Mouse (Mus musculus): ENCODE data around the gene Sco2. TPM values are rescaled to one million over a fixed set of nuclear protein-coding genes. Genes with fewer than 3 reads are reported as not detected.
A peak's percentile ranks its signal among the peaks of the same experiment; 100 is the strongest.

The Sco2 gene
- polyA plus RNA-seq, 1 experiment from 2014 or later, result 6.0 TPM

- peak; percentile 79 for DNase-seq (ENCODE audit: low spot score, missing footprints)
- Histone ChIP-seq H3K27me3 (ENCODE audit: control insufficient read depth, insufficient read depth, low read length) (peaks cover 44% of the 10 kb centered on the region), H3K4me3 (ENCODE audit: low read depth, low read length) (no peak overlapping the region), H3K4me1 (ENCODE audit: control insufficient read depth, insufficient read depth, low read length) (peaks cover 21% of the 10 kb centered on the region), H3K27ac (ENCODE audit: low read depth, low read length) (no peak overlapping the region), H3K9me3 (ENCODE audit: control insufficient read depth, low read length) (no peaks in the 10 kb centered on the region), H3K4me2 (no peak overlapping the region), H3K36me3 (ENCODE audit: control insufficient read depth, insufficient read depth, low read length) (peaks cover 10% of the 10 kb centered on the region), H3K9ac (ENCODE audit: low read length) (no peak overlapping the region)
- ATAC-seq (ENCODE audit: low FRiP score), result no peak
- WGBS, result 81% methylated on average over 7 of the region's 7 CpGs
Measured at GRCm38 (mm10) chr15:89376040-89376439, 2.4 kb upstream of the Sco2 start.

- Histone ChIP-seq H3K4me2 (no peak overlapping the region), H3K4me3 (ENCODE audit: low read depth, low read length) (no peak overlapping the region), H3K36me3 (ENCODE audit: control insufficient read depth, insufficient read depth, low read length) (peaks cover 20% of the 10 kb centered on the region), H3K4me1 (ENCODE audit: control insufficient read depth, insufficient read depth, low read length) (peaks cover 21% of the 10 kb centered on the region), H3K27ac (ENCODE audit: low read depth, low read length) (no peak overlapping the region), H3K9ac (ENCODE audit: low read length) (no peak overlapping the region), H3K27me3 (ENCODE audit: control insufficient read depth, insufficient read depth, low read length) (peaks cover 39% of the 10 kb centered on the region), H3K9me3 (ENCODE audit: control insufficient read depth, low read length) (no peaks in the 10 kb centered on the region)
- ATAC-seq (ENCODE audit: low FRiP score) (no peak), DNase-seq (ENCODE audit: low spot score, missing footprints) (peak; percentile 72)
- WGBS, result 93% methylated on average over 17 of the region's 17 CpGs
Measured at GRCm38 (mm10) chr15:89374801-89375534, 1.3 kb upstream of the Sco2 start.

DNA sequence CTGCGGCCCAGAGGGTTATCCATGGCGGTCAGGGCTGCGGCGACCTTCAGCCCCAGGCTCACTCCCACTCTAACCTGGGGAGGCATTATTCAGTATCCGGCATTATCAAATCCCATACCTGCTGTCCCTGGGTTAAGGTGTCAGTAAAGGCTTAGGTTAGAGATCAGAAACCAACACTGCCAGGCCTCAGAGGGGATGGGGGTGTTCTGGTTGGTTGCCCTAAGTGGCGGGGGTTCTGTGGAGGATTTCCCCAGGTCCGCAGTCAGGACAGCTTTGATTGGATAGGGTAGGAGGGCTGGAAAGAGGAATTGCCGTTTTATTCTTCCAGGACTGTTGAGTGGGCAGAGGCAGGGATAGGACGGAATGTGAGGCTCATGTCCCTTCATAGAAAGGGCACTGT lies 694 bp upstream of the Sco2 start:
- peaks cover 24% of the 10 kb centered on the region for H3K36me3 ChIP-seq (ENCODE audit: control insufficient read depth, insufficient read depth, low read length)
- WGBS, result 53% methylated on average over 9 of the region's 9 CpGs
- H3K4me3 ChIP-seq (ENCODE audit: low read depth, low read length), result peak overlapping the region; percentile 63
- DNase-seq (ENCODE audit: low spot score, missing footprints) (peak; percentile 84), ATAC-seq (ENCODE audit: low FRiP score) (no peak)
- peak overlapping the region; percentile 86 for H3K9ac ChIP-seq (ENCODE audit: low read length)
- peak overlapping the region; percentile 89; the same call in 1 of the 2 replicates for H3K27ac ChIP-seq (ENCODE audit: low read depth, low read length)
- H3K4me1 ChIP-seq (ENCODE audit: control insufficient read depth, insufficient read depth, low read length), result peaks cover 20% of the 10 kb centered on the region
- H3K27me3 ChIP-seq (ENCODE audit: control insufficient read depth, insufficient read depth, low read length), result peaks cover 34% of the 10 kb centered on the region
- H3K9me3 ChIP-seq (ENCODE audit: control insufficient read depth, low read length), result no peaks in the 10 kb centered on the region
- peak overlapping the region; percentile 81 for H3K4me2 ChIP-seq

DNA sequence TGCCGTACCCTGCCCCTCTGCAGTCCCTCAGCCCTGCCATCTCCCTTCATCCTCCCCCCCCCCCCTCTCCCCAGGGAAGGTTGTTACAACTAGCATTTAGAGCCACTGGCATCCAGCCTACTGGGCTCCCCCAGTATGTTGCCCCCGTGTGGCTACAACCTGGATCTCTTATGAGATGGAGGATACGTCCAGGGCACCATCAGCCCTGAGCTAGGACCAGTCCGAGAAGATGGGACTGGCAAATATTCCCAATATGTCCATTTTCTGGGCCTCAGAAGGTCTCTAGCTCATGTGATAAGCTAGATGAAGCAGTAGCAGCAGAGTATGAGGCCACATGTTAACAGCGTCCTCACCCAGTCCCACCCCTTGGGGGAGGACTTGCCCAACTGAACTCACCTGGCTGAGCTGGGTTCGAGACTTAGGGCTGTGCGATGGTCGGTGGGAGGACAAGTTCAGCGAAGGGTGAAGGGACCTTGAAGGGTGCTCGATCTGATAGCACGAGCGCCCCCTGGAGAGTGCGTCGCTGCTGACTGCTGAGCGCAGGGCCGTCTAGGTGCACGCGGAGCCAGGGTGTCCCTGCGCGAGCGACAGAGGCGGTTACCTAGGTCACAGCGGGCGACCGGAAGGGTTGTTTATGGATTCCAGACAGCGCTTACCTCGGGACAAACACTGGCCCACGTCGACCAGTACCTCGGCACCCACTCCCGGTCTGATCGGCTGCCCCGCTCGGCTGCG lies 452 bp downstream of the Sco2 start:
- Histone ChIP-seq H3K4me3 (ENCODE audit: low read depth, low read length) (peak overlapping the region; percentile 63), H3K9ac (ENCODE audit: low read length) (peak overlapping the region; percentile 86), H3K4me1 (ENCODE audit: control insufficient read depth, insufficient read depth, low read length) (peaks cover 13% of the 10 kb centered on the region), H3K9me3 (ENCODE audit: control insufficient read depth, low read length) (no peaks in the 10 kb centered on the region), H3K4me2 (peak overlapping the region; percentile 81), H3K27me3 (ENCODE audit: control insufficient read depth, insufficient read depth, low read length) (peaks cover 23% of the 10 kb centered on the region), H3K36me3 (ENCODE audit: control insufficient read depth, insufficient read depth, low read length) (peaks cover 32% of the 10 kb centered on the region), H3K27ac (ENCODE audit: low read depth, low read length) (peak overlapping the region; percentile 89)
- DNase-seq (ENCODE audit: low spot score, missing footprints) (peak; percentile 97), ATAC-seq (ENCODE audit: low FRiP score) (peak; percentile 83)
- 3% methylated on average over 35 of the region's 35 CpGs for WGBS

GRCm38 (mm10) chr15:89372536-89372935 lies 1.1 kb downstream of the Sco2 start:
- Histone ChIP-seq H3K4me1 (ENCODE audit: control insufficient read depth, insufficient read depth, low read length) (peaks cover 12% of the 10 kb centered on the region), H3K36me3 (ENCODE audit: control insufficient read depth, insufficient read depth, low read length) (peaks cover 34% of the 10 kb centered on the region), H3K27ac (ENCODE audit: low read depth, low read length) (no peak overlapping the region), H3K27me3 (ENCODE audit: control insufficient read depth, insufficient read depth, low read length) (peaks cover 16% of the 10 kb centered on the region), H3K4me2 (peak overlapping the region; percentile 81), H3K4me3 (ENCODE audit: low read depth, low read length) (peak overlapping the region; percentile 63), H3K9ac (ENCODE audit: low read length) (no peak overlapping the region), H3K9me3 (ENCODE audit: control insufficient read depth, low read length) (no peaks in the 10 kb centered on the region)
- ATAC-seq (ENCODE audit: low FRiP score) (no peak), DNase-seq (ENCODE audit: low spot score, missing footprints) (no peak)
- WGBS, result 82% methylated on average over 7 of the region's 7 CpGs

GRCm38 (mm10) chr15:89372068-89372467 lies 1.6 kb downstream of the Sco2 start:
- no peak overlapping the region for H3K27ac ChIP-seq (ENCODE audit: low read depth, low read length)
- no peak overlapping the region for H3K4me3 ChIP-seq (ENCODE audit: low read depth, low read length)
- no peak overlapping the region for H3K4me2 ChIP-seq
- peaks cover 8% of the 10 kb centered on the region for H3K4me1 ChIP-seq (ENCODE audit: control insufficient read depth, insufficient read depth, low read length)
- 93% methylated on average over 13 of the region's 13 CpGs for WGBS
- H3K9me3 ChIP-seq (ENCODE audit: control insufficient read depth, low read length), result no peaks in the 10 kb centered on the region
- H3K9ac ChIP-seq (ENCODE audit: low read length), result no peak overlapping the region
- H3K27me3 ChIP-seq (ENCODE audit: control insufficient read depth, insufficient read depth, low read length), result peaks cover 11% of the 10 kb centered on the region
- H3K36me3 ChIP-seq (ENCODE audit: control insufficient read depth, insufficient read depth, low read length), result peaks cover 39% of the 10 kb centered on the region
- DNase-seq (ENCODE audit: low spot score, missing footprints) (peak; percentile 80), ATAC-seq (ENCODE audit: low FRiP score) (no peak)

GRCm38 (mm10) chr15:89365141-89365551 lies 8.5 kb downstream of the Sco2 start:
- Histone ChIP-seq H3K36me3 (ENCODE audit: control insufficient read depth, insufficient read depth, low read length) (peaks cover 43% of the 10 kb centered on the region), H3K4me1 (ENCODE audit: control insufficient read depth, insufficient read depth, low read length) (no peaks in the 10 kb centered on the region), H3K4me3 (ENCODE audit: low read depth, low read length) (no peak overlapping the region), H3K9me3 (ENCODE audit: control insufficient read depth, low read length) (no peaks in the 10 kb centered on the region), H3K9ac (ENCODE audit: low read length) (no peak overlapping the region), H3K27ac (ENCODE audit: low read depth, low read length) (no peak overlapping the region), H3K4me2 (no peak overlapping the region), H3K27me3 (ENCODE audit: control insufficient read depth, insufficient read depth, low read length) (no peaks in the 10 kb centered on the region)
- ATAC-seq (ENCODE audit: low FRiP score) (no peak), DNase-seq (ENCODE audit: low spot score, missing footprints) (no peak)
- 95% methylated on average over 4 of the region's 4 CpGs for WGBS

DNA sequence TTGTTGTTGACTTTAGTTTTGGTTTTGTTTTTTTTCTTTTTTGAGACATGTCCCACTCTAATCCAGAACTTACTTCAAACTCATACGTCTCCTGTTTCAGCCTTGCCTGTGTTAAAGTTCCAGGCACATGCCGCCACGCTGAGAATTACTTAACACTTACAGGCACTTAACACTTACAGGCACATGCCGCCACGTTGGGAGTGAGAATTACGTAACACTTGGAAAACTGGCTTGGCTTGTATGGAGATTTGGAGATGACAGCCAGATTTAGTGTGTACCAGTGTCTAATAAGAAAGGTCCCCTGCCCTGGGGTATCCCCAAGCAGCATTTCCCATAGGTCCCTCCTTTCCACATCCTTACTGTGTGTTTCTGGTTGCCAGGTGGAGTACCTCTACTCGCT lies 10.6 kb downstream of the Sco2 start:
- DNase-seq (ENCODE audit: low spot score, missing footprints), result no peak
- H3K9me3 ChIP-seq (ENCODE audit: control insufficient read depth, low read length), result no peaks in the 10 kb centered on the region
- 95% methylated on average over 7 of the region's 7 CpGs for WGBS
- H3K9ac ChIP-seq (ENCODE audit: low read length), result no peak overlapping the region
- H3K4me2 ChIP-seq, result no peak overlapping the region
- H3K27me3 ChIP-seq (ENCODE audit: control insufficient read depth, insufficient read depth, low read length), result no peaks in the 10 kb centered on the region
- peaks cover 28% of the 10 kb centered on the region for H3K36me3 ChIP-seq (ENCODE audit: control insufficient read depth, insufficient read depth, low read length)
- ATAC-seq (ENCODE audit: low FRiP score), result no peak
- no peak overlapping the region for H3K27ac ChIP-seq (ENCODE audit: low read depth, low read length)
- no peaks in the 10 kb centered on the region for H3K4me1 ChIP-seq (ENCODE audit: control insufficient read depth, insufficient read depth, low read length)
- H3K4me3 ChIP-seq (ENCODE audit: low read depth, low read length), result no peak overlapping the region

GRCm38 (mm10) chr15:89358784-89359183 lies 14.9 kb downstream of the Sco2 start:
- H3K4me3 ChIP-seq (ENCODE audit: low read depth, low read length), result no peak overlapping the region
- 95% methylated on average over 3 of the region's 3 CpGs for WGBS
- H3K27me3 ChIP-seq (ENCODE audit: control insufficient read depth, insufficient read depth, low read length), result no peaks in the 10 kb centered on the region
- no peaks in the 10 kb centered on the region for H3K9me3 ChIP-seq (ENCODE audit: control insufficient read depth, low read length)
- H3K4me2 ChIP-seq, result no peak overlapping the region
- H3K4me1 ChIP-seq (ENCODE audit: control insufficient read depth, insufficient read depth, low read length), result peaks cover 14% of the 10 kb centered on the region
- no peak for ATAC-seq (ENCODE audit: low FRiP score)
- no peak overlapping the region for H3K9ac ChIP-seq (ENCODE audit: low read length)
- no peak for DNase-seq (ENCODE audit: low spot score, missing footprints)
- no peak overlapping the region for H3K27ac ChIP-seq (ENCODE audit: low read depth, low read length)
- peaks cover 3% of the 10 kb centered on the region for H3K36me3 ChIP-seq (ENCODE audit: control insufficient read depth, insufficient read depth, low read length)
